Mouse (Mus musculus) hindbrain, embryonic 16.5 days (tissue): ENCODE data around the gene Ggps1. TPM values are rescaled to one million over a fixed set of nuclear protein-coding genes. Genes with fewer than 3 reads are reported as not detected.
A peak's percentile ranks its signal among the peaks of the same experiment; 100 is the strongest.

Source experiments
- ATAC-seq: fragments of 200-750 bp; cut with Nextera tagmentation; 2 replicates; pipeline ENCODE4 v1.8.0; 2017; ENCODE audit warnings: moderate TSS enrichment, moderate library complexity
- H3K27ac ChIP-seq: fragments of 300-500 bp; sonication (generic); 2 replicates; pipeline ENCODE4 v1.5.1; 2014; ENCODE audit warnings: low read depth, mild to moderate bottlenecking, control low read depth, low read length, moderate library complexity
- H3K27me3 ChIP-seq: fragments of 300-500 bp; sonication (generic); replicated peaks from 2 replicates; pipeline ENCODE4 v1.6.1; 2014; ENCODE audit warnings: low read length; ENCODE audit not compliant: control insufficient read depth, insufficient read depth
- H3K36me3 ChIP-seq: fragments of 300-500 bp; sonication (generic); 2 replicates; pipeline ENCODE4 v1.6.1; 2014; ENCODE audit warnings: mild to moderate bottlenecking, low read length, moderate library complexity, mixed read lengths; ENCODE audit not compliant: control insufficient read depth, insufficient read depth
- H3K4me1 ChIP-seq: fragments of 300-500 bp; sonication (generic); 2 replicates; pipeline ENCODE4 v1.6.1; 2014; ENCODE audit warnings: low read depth, low read length; ENCODE audit not compliant: control insufficient read depth, insufficient read depth
- H3K4me2 ChIP-seq: fragments of 300-500 bp; sonication (generic); 2 replicates; pipeline ENCODE4 v1.6.1; 2014; ENCODE audit warnings: mild to moderate bottlenecking, low read length, control low read depth, moderate library complexity
- H3K4me3 ChIP-seq: fragments of 300-500 bp; sonication (generic); 2 replicates; pipeline ENCODE4 v1.5.1; 2014; ENCODE audit warnings: mild to moderate bottlenecking, low read length, control low read depth, moderate library complexity
- H3K9ac ChIP-seq: fragments of 300-500 bp; sonication (generic); 2 replicates; pipeline ENCODE4 v1.6.1; 2014; ENCODE audit warnings: low read depth, mild to moderate bottlenecking, control low read depth, low read length, moderate library complexity
- H3K9me3 ChIP-seq: fragments of 300-500 bp; sonication (generic); 2 replicates; pipeline ENCODE4 v1.6.1; 2014; ENCODE audit warnings: mild to moderate bottlenecking, low read length, moderate library complexity; ENCODE audit not compliant: control insufficient read depth
- WGBS: fragments of 180-500 bp; shearing (Covaris S2); extraction: QIAGEN DNeasy Blood & Tissue Kit; methylation state at CpG from one replicate; pipeline ENCODE4 v1.1.7; 2014; 5-methylcytosine and 5-hydroxymethylcytosine counted together
- polyA plus RNA-seq: library from polyadenylated mRNA; unstranded; fragments of >200 nt; fragmentation: Nextera tagmentation; extraction: Ambion mirVana; gene quantifications from 2 replicates; pipeline ENCODE4 v1.2.1, GENCODE M21; 2015

The Ggps1 gene
- polyA plus RNA-seq, result 73.7 and 79.9 TPM in 2 replicates

DNA sequence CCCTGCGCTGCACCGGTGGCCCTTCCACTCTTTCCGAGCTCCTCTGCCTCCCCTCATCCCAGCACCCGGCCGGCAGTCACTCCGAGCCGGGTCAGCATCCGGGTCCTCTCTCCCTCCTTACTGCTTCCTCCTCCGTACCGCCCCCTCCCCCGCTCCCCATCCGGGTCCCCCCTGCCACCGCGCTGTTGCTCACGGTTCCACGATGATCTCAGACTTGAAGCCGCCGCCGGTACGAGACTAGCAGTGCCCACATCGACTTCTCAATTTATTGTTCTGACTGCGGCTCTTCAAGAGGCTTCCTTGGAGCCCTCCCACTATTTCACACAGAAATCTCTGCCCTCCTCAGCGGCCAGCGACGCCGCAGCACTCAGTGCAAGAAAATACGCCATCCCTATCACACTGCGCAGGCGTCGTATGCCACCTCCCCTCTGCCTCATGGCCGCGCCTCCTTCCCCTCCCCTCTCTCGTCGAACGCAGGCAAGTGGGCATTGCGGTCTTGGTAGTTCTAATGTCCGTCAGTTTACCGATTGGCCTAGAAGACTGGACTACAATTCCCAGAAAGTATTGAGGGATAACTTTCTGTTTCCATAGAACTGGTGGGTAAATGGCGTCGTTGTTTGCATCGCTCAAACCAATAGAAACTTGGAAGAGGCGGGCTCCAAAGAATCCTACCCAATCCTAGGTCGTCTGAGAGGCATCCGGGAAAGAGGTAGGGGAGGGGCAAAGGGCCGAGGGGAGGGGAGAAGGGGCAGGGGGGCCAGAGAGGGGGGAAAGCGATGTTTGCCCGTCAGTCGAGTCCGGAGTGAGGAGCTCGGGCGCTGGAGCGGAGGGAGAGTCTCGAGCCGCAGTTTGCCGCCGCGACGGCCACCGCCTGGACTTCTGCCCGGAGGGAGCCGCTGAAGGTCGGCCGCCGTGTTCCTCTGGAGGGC, at the start of gene Ggps1, which contains the start of gene Arid4b:
Gene Ggps1, minus strand, starts transcription at position 476 of the 929 bp plus-strand sequence.
Gene Arid4b, plus strand, starts transcription at position 220 of the 929 bp plus-strand sequence.
- Histone ChIP-seq H3K4me1 (peaks cover 29% of the 10 kb centered on the region), H3K36me3 (no peaks in the 10 kb centered on the region), H3K27me3 (no peaks in the 10 kb centered on the region), H3K9ac (peak within 1 kb of the TSS; percentile 98), H3K9me3 (no peaks in the 10 kb centered on the region), H3K4me3 (peak within 1 kb of the TSS; percentile 99), H3K27ac (peak within 1 kb of the TSS; percentile 93), H3K4me2 (peak within 1 kb of the TSS; percentile 74)
- peak; percentile 98 for ATAC-seq
- WGBS, result under 1% methylated on average over 59 of the region's 64 CpGs

DNA sequence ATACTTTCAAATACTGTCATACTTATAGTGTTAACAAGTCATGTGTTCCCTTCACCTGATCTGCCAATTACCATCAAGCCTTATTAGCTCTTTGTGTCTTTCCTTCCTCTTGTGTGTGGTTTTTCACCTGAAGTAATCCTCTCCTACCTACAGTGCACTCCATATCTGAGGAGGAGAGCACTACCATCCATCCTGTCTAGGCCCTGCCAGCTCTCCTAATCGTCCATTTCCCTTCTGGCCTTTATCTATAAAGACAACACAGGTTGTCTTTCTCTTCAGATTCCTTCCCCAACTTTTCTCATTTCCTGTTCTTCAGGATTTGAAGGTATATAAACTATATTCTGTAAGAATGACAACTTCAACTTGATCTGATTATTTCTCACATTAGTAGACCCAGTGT, 47.9 kb upstream of the Ggps1 start:
- no peak for ATAC-seq
- no peaks in the 10 kb centered on the region for H3K9me3 ChIP-seq
- H3K27ac ChIP-seq, result no peak overlapping the region

DNA sequence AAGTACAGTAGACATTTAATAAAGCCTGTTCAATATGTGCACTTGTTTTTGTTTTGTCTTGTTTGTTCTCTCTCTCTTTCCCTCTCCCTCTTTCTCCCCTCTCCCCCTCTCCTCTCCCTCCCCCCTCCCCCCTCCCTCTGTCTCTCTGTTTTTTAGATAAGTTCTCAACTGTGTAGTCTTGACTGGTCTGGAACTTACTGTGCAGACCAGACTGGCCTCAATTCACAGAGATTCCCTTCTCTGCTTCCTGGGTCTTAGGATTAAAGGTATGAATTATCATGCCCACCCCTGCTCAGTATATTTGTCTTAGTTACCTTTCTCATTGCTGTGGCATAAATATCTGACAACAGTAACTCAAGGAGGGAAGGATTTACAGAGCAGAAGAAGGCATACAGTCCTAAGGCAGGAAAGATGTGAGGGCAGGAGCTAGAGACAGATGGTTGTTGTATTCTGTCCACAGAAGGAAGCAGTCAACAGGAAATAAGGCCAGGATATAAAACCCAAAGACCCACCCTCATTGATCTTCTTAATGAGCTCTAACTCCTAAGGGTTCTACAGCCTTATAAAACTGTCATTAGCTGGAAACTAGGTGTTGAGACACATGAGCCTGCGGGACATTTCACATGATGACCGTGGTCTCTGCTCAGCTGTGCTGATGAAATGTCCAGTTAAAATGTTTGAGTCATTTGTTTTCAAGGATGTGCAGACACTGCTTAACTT, 47.0 kb upstream of the Ggps1 start:
- 90% methylated on average over 2 of the region's 2 CpGs for WGBS
- Histone ChIP-seq H3K4me3 (no peak overlapping the region), H3K9ac (no peak overlapping the region), H3K27ac (no peak overlapping the region), H3K9me3 (no peaks in the 10 kb centered on the region), H3K4me1 (0 out of 2 replicates have a peak, but pooled peaks cover 2% of the 10 kb centered on the region), H3K36me3 (no peaks in the 10 kb centered on the region), H3K4me2 (no peak overlapping the region), H3K27me3 (no peaks in the 10 kb centered on the region)
- ATAC-seq, result no peak

More for the DNA sequence above, 47.9 kb upstream of the Ggps1 start:
- no peaks in the 10 kb centered on the region for H3K36me3 ChIP-seq
- no peak overlapping the region for H3K9ac ChIP-seq
- no peaks in the 10 kb centered on the region for H3K27me3 ChIP-seq
- H3K4me1 ChIP-seq, result 0 out of 2 replicates have a peak, but pooled peaks cover 2% of the 10 kb centered on the region
- no peak overlapping the region for H3K4me2 ChIP-seq
- WGBS, result 78% methylated on average over 1 of the region's 1 CpGs
- H3K4me3 ChIP-seq, result no peak overlapping the region

DNA sequence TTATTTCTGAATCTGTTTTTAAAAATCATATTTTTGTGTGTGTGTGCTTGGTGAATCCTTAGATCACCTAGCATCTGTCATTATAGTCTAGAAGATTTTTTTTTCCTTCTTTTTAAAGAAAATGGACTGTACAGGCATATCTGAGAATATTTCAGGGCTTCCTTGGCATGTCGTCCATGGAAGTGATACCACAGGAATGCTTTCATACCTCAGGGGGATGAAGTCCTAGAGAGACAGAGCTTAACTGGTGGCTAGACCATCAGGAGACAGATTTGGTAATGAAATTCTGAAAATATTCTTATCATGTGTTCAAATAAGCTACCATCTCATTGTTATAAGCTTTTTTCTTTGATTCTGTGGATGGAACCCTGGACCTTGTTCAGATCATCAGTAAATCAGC, 39.7 kb upstream of the Ggps1 start:
- no peak for ATAC-seq
- H3K4me3 ChIP-seq, result no peak overlapping the region
- 81% methylated on average over 1 of the region's 1 CpGs for WGBS

DNA sequence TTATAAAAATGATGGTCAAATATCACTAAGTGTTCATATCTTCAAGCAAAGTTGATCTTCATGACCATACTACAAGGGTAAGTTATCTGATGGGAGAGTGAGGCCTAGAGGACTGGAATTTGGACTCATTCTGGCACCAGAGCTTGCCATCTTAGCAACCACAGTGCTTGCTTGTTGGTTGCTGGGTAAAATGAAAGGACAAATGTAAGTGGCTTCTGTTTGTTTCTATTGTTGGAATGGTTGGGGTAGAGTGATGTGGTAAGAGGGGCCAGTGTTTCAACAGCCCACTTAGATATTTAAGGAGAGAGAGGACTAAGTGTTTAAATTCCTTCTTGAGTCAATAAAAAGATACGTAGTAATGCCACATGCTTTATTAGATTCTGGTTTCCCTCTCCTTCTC, 25.4 kb upstream of the Ggps1 start:
- no peaks in the 10 kb centered on the region for H3K4me1 ChIP-seq
- no peaks in the 10 kb centered on the region for H3K9me3 ChIP-seq
- no peaks in the 10 kb centered on the region for H3K27me3 ChIP-seq
- no peak; the same call in 1 of the 2 replicates for ATAC-seq
- WGBS, result 79% methylated on average over 1 of the region's 1 CpGs
- H3K9ac ChIP-seq, result no peak overlapping the region
- H3K36me3 ChIP-seq, result no peaks in the 10 kb centered on the region
- no peak overlapping the region for H3K4me3 ChIP-seq
- H3K4me2 ChIP-seq, result no peak overlapping the region
- H3K27ac ChIP-seq, result no peak overlapping the region

More for the DNA sequence above, 39.7 kb upstream of the Ggps1 start:
- Histone ChIP-seq H3K27ac (no peak overlapping the region), H3K4me2 (no peak overlapping the region), H3K27me3 (no peaks in the 10 kb centered on the region), H3K4me1 (no peaks in the 10 kb centered on the region), H3K9me3 (no peaks in the 10 kb centered on the region), H3K36me3 (no peaks in the 10 kb centered on the region), H3K9ac (no peak overlapping the region)

DNA sequence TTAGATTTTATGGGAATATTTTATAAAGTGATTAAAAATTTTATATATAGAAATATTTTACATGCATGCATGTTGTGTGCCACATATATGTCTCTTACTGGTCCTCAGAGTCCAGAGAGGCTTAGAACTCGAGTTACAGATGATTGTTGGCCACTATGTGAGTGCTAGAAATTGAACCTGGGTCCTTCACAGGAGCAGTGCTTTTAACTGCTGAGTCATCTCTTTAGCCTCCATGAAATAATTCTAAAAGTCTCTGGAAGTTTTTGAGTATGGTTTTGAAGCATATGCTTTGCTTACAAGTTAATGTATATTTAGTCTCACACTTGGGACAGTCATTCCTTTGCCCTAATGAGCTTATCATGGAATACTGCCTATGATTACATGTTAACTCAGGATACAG, 12.0 kb upstream of the Ggps1 start:
- 97% methylated on average over 1 of the region's 1 CpGs for WGBS
- H3K27me3 ChIP-seq, result no peaks in the 10 kb centered on the region

DNA sequence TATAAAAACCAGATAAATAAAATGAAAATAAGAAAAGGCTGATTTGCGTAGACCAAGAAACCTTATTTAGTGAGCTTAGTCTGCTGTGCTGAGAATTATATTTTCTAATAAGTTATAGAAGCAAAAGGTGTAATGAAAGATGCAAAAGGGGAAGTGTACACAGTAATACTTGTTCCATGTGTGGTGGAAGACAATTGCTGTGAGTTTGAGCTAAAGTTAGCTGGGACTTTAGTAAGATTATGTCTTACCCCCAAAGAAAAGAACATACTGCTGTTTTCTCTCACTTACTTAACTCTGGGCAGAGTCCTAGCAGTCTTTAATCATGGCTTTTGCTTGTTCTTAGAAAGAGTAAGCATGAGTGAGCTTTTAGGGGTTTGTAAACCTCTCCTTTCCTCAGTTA, 11.1 kb upstream of the Ggps1 start:
- 98% methylated on average over 1 of the region's 1 CpGs for WGBS
- Histone ChIP-seq H3K4me2 (no peak overlapping the region), H3K9me3 (no peaks in the 10 kb centered on the region), H3K27me3 (no peaks in the 10 kb centered on the region), H3K27ac (no peak overlapping the region), H3K4me3 (no peak overlapping the region), H3K36me3 (no peaks in the 10 kb centered on the region), H3K4me1 (no peaks in the 10 kb centered on the region), H3K9ac (no peak overlapping the region)
- no peak for ATAC-seq

More for the DNA sequence above, 12.0 kb upstream of the Ggps1 start:
- no peak for ATAC-seq
- Histone ChIP-seq H3K9me3 (no peaks in the 10 kb centered on the region), H3K9ac (no peak overlapping the region), H3K36me3 (no peaks in the 10 kb centered on the region), H3K4me2 (no peak overlapping the region), H3K27ac (no peak overlapping the region), H3K4me3 (no peak overlapping the region), H3K4me1 (no peaks in the 10 kb centered on the region)

DNA sequence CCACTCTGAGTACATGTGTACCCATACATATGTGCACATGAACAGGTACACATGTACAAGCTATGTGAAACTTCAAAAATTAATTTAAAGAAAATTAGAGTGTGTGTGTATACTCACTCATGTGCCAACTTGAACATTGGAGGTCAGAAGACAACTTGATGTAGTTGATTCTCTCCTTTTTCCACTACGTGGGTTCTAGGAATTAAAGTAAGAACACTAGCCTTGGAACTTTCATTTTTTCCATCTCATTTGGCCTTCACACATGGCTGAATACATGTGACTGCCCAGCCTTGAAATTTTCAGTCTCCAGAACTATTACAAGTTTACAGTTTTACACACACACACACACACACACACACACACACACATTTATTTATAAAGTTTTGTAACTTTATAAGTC, 6.0 kb upstream of the Ggps1 start:
- Histone ChIP-seq H3K27ac (no peak overlapping the region), H3K27me3 (no peaks in the 10 kb centered on the region), H3K4me1 (peaks cover 15% of the 10 kb centered on the region), H3K4me3 (no peak overlapping the region), H3K9ac (no peak overlapping the region), H3K9me3 (no peaks in the 10 kb centered on the region), H3K36me3 (no peaks in the 10 kb centered on the region), H3K4me2 (no peak overlapping the region)
- WGBS, result 88% methylated on average over 1 of the region's 1 CpGs
- no peak for ATAC-seq

DNA sequence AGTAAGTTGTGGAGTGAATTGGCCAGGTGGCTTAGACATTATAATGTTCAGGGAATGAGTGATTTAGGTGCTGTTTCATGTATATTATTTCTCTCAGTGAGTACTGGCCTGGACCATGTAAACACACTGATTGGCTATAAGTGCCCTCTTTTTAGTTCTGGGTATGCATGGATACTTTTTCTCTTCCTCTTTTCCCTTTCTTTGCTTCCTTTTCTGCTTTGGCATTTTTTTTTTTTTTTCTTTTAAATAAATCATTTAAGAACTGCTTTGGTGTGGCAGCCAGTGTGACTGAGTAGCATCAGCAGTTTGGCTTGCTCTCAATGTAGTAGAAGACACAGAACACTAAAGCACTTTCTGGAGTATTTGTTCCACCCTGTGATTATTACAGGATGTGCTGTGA, 4.7 kb upstream of the Ggps1 start:
- Histone ChIP-seq H3K36me3 (no peaks in the 10 kb centered on the region), H3K4me1 (peaks cover 15% of the 10 kb centered on the region), H3K4me2 (no peak overlapping the region), H3K9me3 (no peaks in the 10 kb centered on the region), H3K4me3 (no peak overlapping the region), H3K9ac (no peak overlapping the region), H3K27me3 (no peaks in the 10 kb centered on the region), H3K27ac (no peak overlapping the region)
- no peak for ATAC-seq
